Mouse (Mus musculus): Measurements from ENCODE around the gene Olfr1325.
"Not testable (repeated sequence)": the region's sequence is repeated elsewhere in the genome, so short reads cannot be mapped to it uniquely, and the experiment has no call there.

Gene Olfr1325

DNA sequence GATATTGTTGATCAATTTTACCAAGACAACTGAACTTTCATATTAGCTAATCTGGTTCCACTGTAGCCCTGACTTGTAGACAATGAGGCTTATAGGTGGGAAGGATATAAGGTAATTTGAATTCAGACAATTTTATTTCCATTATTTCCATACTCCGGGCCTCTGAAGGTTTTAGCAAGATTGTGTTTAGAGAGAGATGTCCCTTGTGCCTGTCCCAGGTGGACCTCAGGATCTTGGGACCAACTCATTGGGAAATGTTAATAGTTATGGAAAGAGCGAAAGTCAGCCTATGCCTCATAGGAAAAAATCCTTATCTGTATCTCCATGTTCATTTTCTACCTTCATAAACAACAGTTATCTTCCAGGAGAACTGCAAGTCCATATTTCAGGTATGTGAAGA, at the start of gene Olfr1325:
TSS of gene Olfr1325 (plus strand) at position 301 of the 400 bp plus-strand sequence.
- DNase-seq (ENCODE audit: low spot score): no peak

DNA sequence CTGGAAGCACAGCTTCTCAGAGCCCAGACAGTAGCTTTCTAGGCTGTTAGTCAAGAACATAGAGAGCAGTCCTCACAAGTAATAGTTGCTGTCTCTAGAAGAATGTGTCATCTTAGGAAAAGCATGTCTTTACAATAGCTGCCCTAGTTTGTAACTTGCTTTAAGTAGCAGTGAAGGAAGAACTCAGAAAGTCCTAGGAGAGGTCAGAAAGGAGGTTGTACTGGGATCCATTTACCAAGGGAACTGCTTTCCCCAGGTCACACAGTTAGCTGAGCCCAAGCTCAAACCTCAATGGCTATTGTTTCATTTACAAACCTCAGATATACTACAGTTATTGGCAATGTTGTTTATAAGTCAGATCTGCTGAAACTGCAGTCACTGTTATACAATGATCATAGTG, 17.7 kb upstream of the Olfr1325 start, which contains the start of gene Olfr1326-ps1:
TSS of gene Olfr1326-ps1 (minus strand) at position 101 of the 400 bp plus-strand sequence.
- DNase-seq (ENCODE audit: low spot score): no peak

DNA sequence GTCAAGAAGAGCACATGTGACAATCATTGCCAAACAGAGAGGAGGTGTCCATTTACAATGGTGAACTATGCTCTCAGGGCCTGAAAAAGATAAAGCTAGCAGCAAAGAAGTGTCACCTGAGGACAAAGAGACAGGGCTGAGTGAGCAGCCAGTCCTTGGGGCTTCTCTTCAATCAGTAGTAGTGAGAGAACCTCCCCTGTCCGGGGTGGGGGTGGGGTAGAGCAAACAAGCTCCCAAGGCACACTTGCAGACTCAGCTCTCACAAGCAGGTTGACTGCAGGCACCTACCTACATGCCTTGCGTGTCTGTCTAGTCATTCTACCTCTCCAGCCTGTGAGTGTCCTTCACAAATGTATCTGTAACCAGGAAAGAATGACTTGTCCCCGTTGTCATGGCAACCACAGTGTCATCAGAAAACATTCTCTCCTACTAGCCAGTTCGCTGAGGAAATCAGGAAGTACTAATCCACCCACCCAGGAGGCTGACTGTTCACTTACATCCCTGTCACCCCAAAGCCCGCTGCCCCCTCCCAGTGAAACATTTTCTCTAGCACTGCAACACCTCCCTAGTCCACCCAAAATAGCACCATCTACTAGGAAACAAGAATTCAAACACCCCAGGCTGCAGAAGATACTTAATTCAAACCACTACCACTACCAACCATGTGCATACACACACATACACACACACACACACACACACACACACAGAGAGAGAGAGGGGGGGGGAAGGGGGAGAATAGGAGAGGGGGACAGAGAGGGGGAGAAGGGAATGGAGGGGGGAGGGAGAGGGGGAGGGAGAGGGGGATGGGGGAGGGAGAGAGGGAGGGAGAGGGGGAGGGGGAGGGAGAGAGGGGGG, 53.2 kb downstream of the Olfr1325 start, which contains the start of gene Gm5640:
TSS of gene Gm5640 (minus strand) at position 170 of the 858 bp plus-strand sequence.
- DNase-seq (ENCODE audit: low spot score): not testable (repeated sequence)

DNA sequence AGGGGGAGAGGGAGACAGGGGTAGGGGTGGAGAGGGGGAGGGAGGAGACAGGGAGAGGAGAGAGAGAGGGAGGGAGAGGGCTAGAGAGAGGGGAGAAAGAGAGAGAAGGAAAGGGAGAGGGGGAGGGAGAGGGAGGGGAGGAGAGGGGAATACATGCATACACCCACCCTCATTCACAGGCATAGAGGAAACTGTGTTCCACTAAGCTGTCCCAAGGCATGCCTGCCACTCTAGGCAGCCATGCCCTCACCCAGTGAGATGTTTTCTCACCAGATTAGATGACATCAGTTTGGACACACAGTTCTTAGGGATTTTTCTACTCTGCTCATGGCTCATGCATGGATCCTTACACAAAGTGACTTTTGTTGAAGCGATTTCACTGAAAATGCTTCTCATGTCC, 53.9 kb downstream of the Olfr1325 start:
- not testable (repeated sequence) for DNase-seq (ENCODE audit: low spot score)

Data from lung, postnatal 25 days (tissue).